Mouse (Mus musculus): Measurements from ENCODE around the gene Dio1. TPM values are rescaled to one million over a fixed set of nuclear protein-coding genes. Genes with fewer than 3 reads are reported as not detected.

Gene Dio1
- total RNA-seq, 1 experiment = not detected

DNA sequence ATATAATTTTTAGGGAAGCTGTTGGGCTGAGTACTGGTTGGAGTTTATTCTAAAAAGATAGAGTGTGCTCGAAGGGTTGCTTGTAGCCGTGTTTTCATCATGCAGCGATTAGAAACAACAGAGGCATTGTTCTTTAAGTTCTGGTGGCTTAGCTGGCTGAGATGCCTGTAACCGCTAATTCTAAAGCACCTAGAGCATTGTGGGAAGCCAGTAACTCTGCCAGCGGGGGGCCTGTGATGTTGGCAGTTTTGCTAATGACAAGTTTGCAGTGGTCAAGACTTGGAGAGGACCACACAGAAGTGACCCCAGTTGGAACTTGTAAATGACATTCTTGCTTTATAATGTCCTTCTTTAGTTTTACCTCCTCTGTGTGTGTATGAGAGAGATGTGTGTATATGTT is 34.4 kb upstream of the Dio1 start:
- H3K27ac ChIP-seq (ENCODE audit: insufficient read depth, low read depth, low read length, poor library complexity, severe bottlenecking) = no peak overlapping the region
- H3K36me3 ChIP-seq (ENCODE audit: control insufficient read depth, insufficient read depth, low read length, poor library complexity, severe bottlenecking) = no peaks in the 10 kb centered on the region
- no peaks in the 10 kb centered on the region for H3K9me3 ChIP-seq (ENCODE audit: control insufficient read depth, insufficient read depth, low read depth, low read length)
- in situ Hi-C loops (cut with MboI; ENCODE audit: low sequenced_read_pairs in 2 of 2, unreplicated experiment in 2 of 2) = no loop called here
- H3K4me3 ChIP-seq (ENCODE audit: insufficient read depth in 1 of 2, low read depth in 1 of 2, low read length in 2 of 2, poor library complexity in 1 of 2, severe bottlenecking in 1 of 2) = no peak overlapping the region
- H3K4me1 ChIP-seq (ENCODE audit: control insufficient read depth in 2 of 2, insufficient read depth in 2 of 2, low read length in 2 of 2, poor library complexity in 1 of 2) = no peaks in the 10 kb centered on the region
- TF ChIP-seq HCFC1 (IDR thresholded peaks at IDR 0.05; ENCODE audit: borderline replicate concordance, insufficient read depth, low read length) = no peak
- no peak for TF ChIP-seq CHD2 (IDR thresholded peaks at IDR 0.05; ENCODE audit: low read depth, low read length)
- TF ChIP-seq ZC3H11A (IDR thresholded peaks at IDR 0.05; ENCODE audit: borderline replicate concordance, low read depth, low read length) = no peak
- TF ChIP-seq MAFK (IDR thresholded peaks at IDR 0.05; ENCODE audit: insufficient read depth, low read depth, low read length) = no peak
- TF ChIP-seq ZNF384 (IDR thresholded peaks at IDR 0.05; ENCODE audit: low read depth, low read length) = no peak
- no peak for DNase-seq (ENCODE audit: low read depth, low spot score)
- no peak overlapping the region for H3K9ac ChIP-seq (ENCODE audit: insufficient read depth, low read depth, low read length, poor library complexity, severe bottlenecking)

- Histone ChIP-seq H3K27ac (ENCODE audit: insufficient read depth, low read depth, low read length, poor library complexity, severe bottlenecking) (no peak overlapping the region), H3K9me3 (ENCODE audit: control insufficient read depth, insufficient read depth, low read depth, low read length) (no peaks in the 10 kb centered on the region), H3K36me3 (ENCODE audit: control insufficient read depth, insufficient read depth, low read length, poor library complexity, severe bottlenecking) (no peaks in the 10 kb centered on the region), H3K4me3 (ENCODE audit: insufficient read depth in 1 of 2, low read depth in 1 of 2, low read length in 2 of 2, poor library complexity in 1 of 2, severe bottlenecking in 1 of 2) (no peak overlapping the region), H3K4me1 (ENCODE audit: control insufficient read depth in 2 of 2, insufficient read depth in 2 of 2, low read length in 2 of 2, poor library complexity in 1 of 2) (no peaks in the 10 kb centered on the region), H3K9ac (ENCODE audit: insufficient read depth, low read depth, low read length, poor library complexity, severe bottlenecking) (no peak overlapping the region)
- in situ Hi-C loops (cut with MboI; ENCODE audit: low sequenced_read_pairs in 2 of 2, unreplicated experiment in 2 of 2) = no loop called here
- no peak for DNase-seq (ENCODE audit: low read depth, low spot score)
- no peak for TF ChIP-seq ZC3H11A (IDR thresholded peaks at IDR 0.05; ENCODE audit: borderline replicate concordance, low read depth, low read length)
These were observed 30.5 kb upstream of the Dio1 start for GRCm38 (mm10) chr4:107337455-107337854.

- H3K4me3 ChIP-seq (ENCODE audit: insufficient read depth in 1 of 2, low read depth in 1 of 2, low read length in 2 of 2, poor library complexity in 1 of 2, severe bottlenecking in 1 of 2) = no peak overlapping the region
- H3K36me3 ChIP-seq (ENCODE audit: control insufficient read depth, insufficient read depth, low read length, poor library complexity, severe bottlenecking) = no peaks in the 10 kb centered on the region
- in situ Hi-C loops (cut with MboI; ENCODE audit: low sequenced_read_pairs in 2 of 2, unreplicated experiment in 2 of 2) = no loop called here
- H3K9ac ChIP-seq (ENCODE audit: insufficient read depth, low read depth, low read length, poor library complexity, severe bottlenecking) = no peak overlapping the region
- no peaks in the 10 kb centered on the region for H3K9me3 ChIP-seq (ENCODE audit: control insufficient read depth, insufficient read depth, low read depth, low read length)
- no peak overlapping the region for H3K27ac ChIP-seq (ENCODE audit: insufficient read depth, low read depth, low read length, poor library complexity, severe bottlenecking)
- TF ChIP-seq ZC3H11A (IDR thresholded peaks at IDR 0.05; ENCODE audit: borderline replicate concordance, low read depth, low read length) (no peak), MAFK (IDR thresholded peaks at IDR 0.05; ENCODE audit: insufficient read depth, low read depth, low read length) (no peak), ZNF384 (IDR thresholded peaks at IDR 0.05; ENCODE audit: low read depth, low read length) (no peak), CHD2 (IDR thresholded peaks at IDR 0.05; ENCODE audit: low read depth, low read length) (no peak), HCFC1 (IDR thresholded peaks at IDR 0.05; ENCODE audit: borderline replicate concordance, insufficient read depth, low read length) (no peak)
- DNase-seq (ENCODE audit: low read depth, low spot score) = no peak
- H3K4me1 ChIP-seq (ENCODE audit: control insufficient read depth in 2 of 2, insufficient read depth in 2 of 2, low read length in 2 of 2, poor library complexity in 1 of 2) = no peaks in the 10 kb centered on the region
These were observed 29.4 kb upstream of the Dio1 start for GRCm38 (mm10) chr4:107336356-107336755.

- in situ Hi-C loops (cut with MboI; ENCODE audit: low sequenced_read_pairs in 2 of 2, unreplicated experiment in 2 of 2) = no loop called here
- Histone ChIP-seq H3K4me3 (ENCODE audit: insufficient read depth in 1 of 2, low read depth in 1 of 2, low read length in 2 of 2, poor library complexity in 1 of 2, severe bottlenecking in 1 of 2) (no peak overlapping the region), H3K4me1 (ENCODE audit: control insufficient read depth in 2 of 2, insufficient read depth in 2 of 2, low read length in 2 of 2, poor library complexity in 1 of 2) (no peaks in the 10 kb centered on the region), H3K36me3 (ENCODE audit: control insufficient read depth, insufficient read depth, low read length, poor library complexity, severe bottlenecking) (no peaks in the 10 kb centered on the region), H3K9ac (ENCODE audit: insufficient read depth, low read depth, low read length, poor library complexity, severe bottlenecking) (no peak overlapping the region), H3K27ac (ENCODE audit: insufficient read depth, low read depth, low read length, poor library complexity, severe bottlenecking) (no peak overlapping the region), H3K9me3 (ENCODE audit: control insufficient read depth, insufficient read depth, low read depth, low read length) (no peaks in the 10 kb centered on the region)
- TF ChIP-seq MAFK (IDR thresholded peaks at IDR 0.05; ENCODE audit: insufficient read depth, low read depth, low read length) = no peak
- TF ChIP-seq HCFC1 (IDR thresholded peaks at IDR 0.05; ENCODE audit: borderline replicate concordance, insufficient read depth, low read length) = no peak
- DNase-seq (ENCODE audit: low read depth, low spot score) = peak; percentile 7
These were observed 26.5 kb upstream of the Dio1 start for GRCm38 (mm10) chr4:107333514-107333913.

DNA sequence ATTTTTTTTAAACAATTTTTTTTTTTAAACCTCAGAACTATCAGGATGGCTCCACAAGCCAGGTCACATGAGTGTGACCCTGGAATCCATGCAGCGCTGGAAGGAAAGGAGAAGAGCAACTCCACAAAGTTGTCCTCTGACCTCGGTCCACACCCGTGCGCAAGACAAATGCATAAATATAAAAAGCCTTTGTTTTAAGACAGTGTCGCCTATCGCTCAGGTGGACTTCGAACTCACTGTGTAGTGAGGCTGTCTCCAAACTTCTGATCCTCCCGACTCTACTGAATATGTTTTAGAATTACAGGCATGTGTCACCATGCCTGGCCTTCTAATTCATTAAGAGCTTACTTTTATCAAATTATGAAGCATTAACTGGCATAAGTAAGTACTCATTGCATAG is 21.6 kb upstream of the Dio1 start:
- in situ Hi-C loops (cut with MboI; ENCODE audit: low sequenced_read_pairs in 2 of 2, unreplicated experiment in 2 of 2) = no loop called here
- Histone ChIP-seq H3K36me3 (ENCODE audit: control insufficient read depth, insufficient read depth, low read length, poor library complexity, severe bottlenecking) (no peaks in the 10 kb centered on the region), H3K9ac (ENCODE audit: insufficient read depth, low read depth, low read length, poor library complexity, severe bottlenecking) (no peak overlapping the region), H3K4me1 (ENCODE audit: control insufficient read depth in 2 of 2, insufficient read depth in 2 of 2, low read length in 2 of 2, poor library complexity in 1 of 2) (no peaks in the 10 kb centered on the region), H3K4me3 (ENCODE audit: insufficient read depth in 1 of 2, low read depth in 1 of 2, low read length in 2 of 2, poor library complexity in 1 of 2, severe bottlenecking in 1 of 2) (no peak overlapping the region), H3K9me3 (ENCODE audit: control insufficient read depth, insufficient read depth, low read depth, low read length) (no peaks in the 10 kb centered on the region), H3K27ac (ENCODE audit: insufficient read depth, low read depth, low read length, poor library complexity, severe bottlenecking) (no peak overlapping the region)
- DNase-seq (ENCODE audit: low read depth, low spot score) = no peak
- TF ChIP-seq CHD2 (IDR thresholded peaks at IDR 0.05; ENCODE audit: low read depth, low read length) (no peak), HCFC1 (IDR thresholded peaks at IDR 0.05; ENCODE audit: borderline replicate concordance, insufficient read depth, low read length) (no peak), ZC3H11A (IDR thresholded peaks at IDR 0.05; ENCODE audit: borderline replicate concordance, low read depth, low read length) (no peak), ZNF384 (IDR thresholded peaks at IDR 0.05; ENCODE audit: low read depth, low read length) (no peak), MAFK (IDR thresholded peaks at IDR 0.05; ENCODE audit: insufficient read depth, low read depth, low read length) (no peak)
